ENCODE assay signal across 29 mouse cellular contexts in the genomic region with DNA sequence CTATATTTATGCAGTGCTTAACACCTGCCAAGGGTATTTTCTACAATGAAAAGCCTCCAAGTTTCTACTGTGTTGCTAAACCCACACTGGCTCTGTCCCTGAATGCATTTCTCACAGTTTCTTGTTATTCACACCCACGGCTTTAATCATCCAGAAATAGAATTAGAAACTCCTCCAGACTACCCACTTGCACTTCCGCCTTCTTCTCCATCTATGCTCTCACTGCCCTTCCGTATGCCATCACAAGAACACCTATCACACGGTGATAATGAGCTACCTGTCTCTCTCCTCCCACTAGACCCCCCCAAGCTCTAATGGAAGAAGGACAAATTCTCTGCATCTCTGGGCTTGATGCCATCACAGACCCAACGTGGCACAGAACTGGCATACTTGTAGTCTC.
DNase-seq lines count a peak whose midpoint lies in the region; ATAC-seq and TF ChIP-seq lines count a peak whose summit lies in the region.
"Had no signal": no experiment of that assay in that cellular context is flagged by ENCODE, and none has a peak within 500 bp of the region (broad histone marks: within the 10 kb centered on the region; RNA-seq: fewer than 3 reads in every experiment).

No protein-coding gene starts in this region.

- no peak for TF ChIP-seq CTCF in heart, adult 2 months (IDR thresholded peaks at IDR 0.05)

- no peaks in the 10 kb centered on the region for H3K4me1 ChIP-seq in heart, adult 2 months (ENCODE audit: control insufficient read depth, insufficient read depth, low read length)
- H3K4me1 ChIP-seq: forebrain, embryonic 10.5 days; heart, embryonic 15.5 days; limb, embryonic 15.5 days; lung, embryonic 15.5 days; megakaryocyte, embryonic 14.5 days; neural tube, embryonic 12.5 days had no signal

- H3K27me3 ChIP-seq in heart, adult 2 months (ENCODE audit: control insufficient read depth, insufficient read depth, low read length) = no peaks in the 10 kb centered on the region
- H3K27me3 ChIP-seq: heart, embryonic 15.5 days; limb, embryonic 15.5 days; lung, embryonic 15.5 days; megakaryocyte, embryonic 14.5 days; neural tube, embryonic 12.5 days had no signal

- H3K4me3 ChIP-seq in heart, adult 2 months = no peak overlapping the region
- H3K4me3 ChIP-seq: embryonic facial prominence, embryonic 10.5 days; forebrain, embryonic 10.5 days; heart, embryonic 15.5 days; limb, embryonic 15.5 days; lung, embryonic 15.5 days; megakaryocyte, embryonic 14.5 days; neural tube, embryonic 12.5 days had no signal

- no peak overlapping the region for H3K27ac ChIP-seq in heart, adult 2 months
- H3K27ac ChIP-seq: embryonic facial prominence, embryonic 10.5 days; forebrain, embryonic 10.5 days; heart, embryonic 15.5 days; hindbrain, embryonic 14.5 days; limb, embryonic 15.5 days; liver, embryonic 14.5 days; lung, embryonic 15.5 days; neural tube, embryonic 12.5 days had no signal

- TF ChIP-seq EP300 in heart, adult 2 months (IDR thresholded peaks at IDR 0.05; ENCODE audit: insufficient read depth, low read depth, low read length) = no peak

- WGBS in heart, adult 2 months = 79% methylated on average over 5 of the region's 5 CpGs

- no peaks in the 10 kb centered on the region for H3K79me2 ChIP-seq in heart, adult 2 months (replicated peaks; ENCODE audit: control insufficient read depth, insufficient read depth, low read length)

- DNase-seq in right cerebral cortex, adult 18-20 months = peak; percentile 70
- DNase-seq in right cerebral cortex, postnatal 4 days = no peak
- DNase-seq in frontal cortex, postnatal 36 days (ENCODE audit: low spot score in 2 of 2) = peak; percentile 56 to 72
- DNase-seq in left cerebral cortex, postnatal 14 days (ENCODE audit: low spot score in 2 of 2) = peak; percentile 43 to 83
- peak; percentile 24 to 58 for DNase-seq in right cerebral cortex, postnatal 36 days (ENCODE audit: low spot score in 2 of 2)
- DNase-seq in urinary bladder, adult 2 months (ENCODE audit: low spot score) = no peak
- DNase-seq in heart, adult 2 months = no peak
- DNase-seq: adrenal gland, adult 8-10 months; cerebellum, adult 9-10 months; gastrocnemius, postnatal 25 days; heart, adult 18-20 months; heart, postnatal 36 days; kidney, adult 8-10 months; kidney, postnatal 10 days; lung, postnatal 36 days; midbrain, embryonic 14.5 days; retina, postnatal 1 day; thymus, postnatal 14 days had no signal

- no peaks in the 10 kb centered on the region for H3K36me3 ChIP-seq in heart, adult 2 months (ENCODE audit: control insufficient read depth, insufficient read depth, low read length)
- H3K36me3 ChIP-seq: forebrain, embryonic 10.5 days; limb, embryonic 15.5 days had no signal

- intact Hi-C loops in left cerebral cortex, postnatal 14 days (cut with DNase I) = no loop called here
- intact Hi-C loops in heart, adult 2 months (cut with DNase I) = no loop called here

- no peak overlapping the region for H3K9ac ChIP-seq in heart, adult 2 months (ENCODE audit: low read depth, low read length)
- H3K9ac ChIP-seq: heart, embryonic 15.5 days; hindbrain, embryonic 14.5 days; limb, embryonic 15.5 days; liver, embryonic 14.5 days; lung, embryonic 15.5 days; neural tube, embryonic 12.5 days had no signal

- TF ChIP-seq POLR2A in heart, adult 2 months (IDR thresholded peaks at IDR 0.05; ENCODE audit: insufficient read depth, low read depth, low read length) = no peak

- no peak for ATAC-seq in erythroblast, adult 5-6 weeks (replicated peaks; ENCODE audit: low FRiP score, poor library complexity, severe bottlenecking)
- ATAC-seq: activated CD4-positive, CD25-positive, alpha-beta regulatory T cell, adult 4 months had no signal

Comparison
In these comparisons a context has a peak if more than half of its experiments do, and no peak if none do; other contexts are left out.
1. DNase-seq: peak in right cerebral cortex, adult 18-20 months (single experiment), frontal cortex, postnatal 36 days (2 of 2), left cerebral cortex, postnatal 14 days (2 of 2) and right cerebral cortex, postnatal 36 days (2 of 2); none in right cerebral cortex, postnatal 4 days (single experiment), urinary bladder, adult 2 months (single experiment) and heart, adult 2 months (0 of 2).